Mouse (Mus musculus) stomach, postnatal 0 days (tissue): ENCODE measurements around the gene Glt28d2.

Source experiments
- CTCF ChIP-seq: IDR thresholded peaks from 2 replicates; pipeline ENCODE4 v1.5.1; 2016; ENCODE audit warnings: antibody characterized with exemption, low read depth, mild to moderate bottlenecking, moderate library complexity
- EP300 ChIP-seq: optimal IDR thresholded peaks from 2 replicates; pipeline ENCODE3; 2016; ENCODE audit warnings: antibody characterized with exemption

- TF ChIP-seq CTCF (no peak), EP300 (no peak)
Measured at GRCm38 (mm10) chr3:85888221-85888671, 930 bp upstream of the Glt28d2 start.
